Mouse (Mus musculus): ENCODE measurements around the gene Serpini1. TPM values are rescaled to one million over a fixed set of nuclear protein-coding genes. Genes with fewer than 3 reads are reported as not detected.

Gene Serpini1
- polyA plus RNA-seq (2014; fragmentation: Illumina TruSeq; extraction: RNeasy Lipid Tissue Mini Kit (QIAGEN cat#74804); ENCODE audit: low read depth, low replicate concordance), result 1.5 TPM

DNA sequence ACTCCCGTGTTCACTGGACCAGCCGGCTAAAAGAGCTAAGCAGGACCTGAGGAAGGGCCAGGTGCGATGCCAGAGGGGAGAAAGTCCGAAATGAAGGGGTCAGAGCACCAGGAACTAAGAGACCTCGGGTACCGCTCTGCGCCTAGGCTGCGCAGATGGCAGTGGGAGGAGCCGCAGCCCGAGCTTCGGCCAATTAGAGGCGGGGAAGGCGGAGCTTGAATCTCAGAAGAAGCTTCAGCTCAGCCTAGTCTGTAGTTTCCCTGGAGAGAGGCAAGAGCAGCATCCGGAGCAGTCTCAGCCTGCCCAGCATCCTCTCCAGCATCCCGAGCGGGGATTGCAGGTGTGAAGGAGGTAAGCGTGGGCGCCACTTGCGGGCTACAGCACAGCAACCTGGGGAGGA, at the start of gene Serpini1:
TSS of gene Serpini1 (plus strand) at position 256 of the 400 bp plus-strand sequence.

DNA sequence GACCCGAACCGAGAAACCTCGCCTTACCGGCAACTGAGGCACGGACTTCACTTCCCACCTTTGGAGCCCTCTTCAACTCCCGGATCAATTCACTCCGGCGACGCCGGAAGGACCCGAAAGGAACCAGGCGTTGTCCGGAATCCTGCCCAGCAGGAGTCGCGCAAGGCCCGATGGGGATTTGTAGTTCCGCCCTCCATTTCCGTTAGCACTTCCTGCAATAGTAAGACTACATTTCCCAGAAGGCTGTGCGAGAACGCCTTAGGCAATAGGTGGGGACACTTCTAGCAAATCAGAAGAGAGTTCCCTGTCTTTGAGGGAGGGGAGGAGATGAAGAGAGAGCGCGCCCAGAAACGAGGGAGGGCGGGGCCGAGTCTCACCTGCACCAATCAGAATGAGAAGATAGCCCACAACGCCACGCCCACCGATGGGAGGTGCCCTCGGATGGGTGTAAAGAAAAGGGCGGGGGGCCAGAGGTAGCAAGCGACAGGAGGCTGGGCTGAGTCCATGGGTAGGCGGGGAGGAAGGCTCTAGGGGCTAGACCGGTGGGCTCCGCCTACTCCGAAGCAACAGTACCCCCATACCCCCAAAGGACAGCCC, 554 bp upstream of the Serpini1 start, which contains the start of gene Pdcd10:
TSS of gene Pdcd10 (minus strand) at position 162 of the 597 bp plus-strand sequence.

Other genes starting within 250 kb of the Serpini1 start
- gene Wdr49, start 75.4 kb upstream of the Serpini1 start, polyA plus RNA-seq (2014; fragmentation: Illumina TruSeq; extraction: RNeasy Lipid Tissue Mini Kit (QIAGEN cat#74804); ENCODE audit: low read depth, low replicate concordance), result not detected
- 55.0 TPM for gene Pdcd10, start 691 bp upstream of the Serpini1 start, polyA plus RNA-seq (2014; fragmentation: Illumina TruSeq; extraction: RNeasy Lipid Tissue Mini Kit (QIAGEN cat#74804); ENCODE audit: low read depth, low replicate concordance)
- gene Gm29133, start 190.7 kb downstream of the Serpini1 start, polyA plus RNA-seq (2014; fragmentation: Illumina TruSeq; extraction: RNeasy Lipid Tissue Mini Kit (QIAGEN cat#74804); ENCODE audit: low read depth, low replicate concordance), result not detected